Mouse (Mus musculus): ENCODE measurements around the gene Rabgef1. TPM values are rescaled to one million over a fixed set of nuclear protein-coding genes. Genes with fewer than 3 reads are reported as not detected.
A peak's percentile ranks its signal among the peaks of the same experiment; 100 is the strongest.

Rabgef1 gene
- polyA plus RNA-seq, 1 experiment = 16.4 TPM

GRCm38 (mm10) chr5:130257303-130257702, 85.7 kb downstream of the Rabgef1 start:
- 4% methylated on average over 8 of the region's 8 CpGs for WGBS
- TF ChIP-seq CTCF (IDR thresholded peaks at IDR 0.05; ENCODE audit: extremely low read depth, insufficient read depth, insufficient read length, insufficient replicate concordance) (no peak), POLR2A (IDR thresholded peaks at IDR 0.05; ENCODE audit: low read depth, low read length) (no peak)
- Histone ChIP-seq H3K4me3 (ENCODE audit: extremely low read depth, insufficient read depth, insufficient read length) (peak overlapping the region; percentile 86; the same call in 1 of the 2 replicates), H3K36me3 (ENCODE audit: control insufficient read depth, insufficient read depth, low read length) (peaks cover 10% of the 10 kb centered on the region), H3K4me1 (ENCODE audit: control insufficient read depth, insufficient read depth, insufficient read length) (peaks cover 2% of the 10 kb centered on the region; the same call in 1 of the 2 replicates), H3K27ac (ENCODE audit: insufficient read depth, low read length) (no peak overlapping the region), H3K27me3 (ENCODE audit: control insufficient read depth, insufficient read depth, low read length) (no peaks in the 10 kb centered on the region)
- DNase-seq (ENCODE audit: low read depth in 1 of 2, low spot score in 2 of 2) = no peak

DNA sequence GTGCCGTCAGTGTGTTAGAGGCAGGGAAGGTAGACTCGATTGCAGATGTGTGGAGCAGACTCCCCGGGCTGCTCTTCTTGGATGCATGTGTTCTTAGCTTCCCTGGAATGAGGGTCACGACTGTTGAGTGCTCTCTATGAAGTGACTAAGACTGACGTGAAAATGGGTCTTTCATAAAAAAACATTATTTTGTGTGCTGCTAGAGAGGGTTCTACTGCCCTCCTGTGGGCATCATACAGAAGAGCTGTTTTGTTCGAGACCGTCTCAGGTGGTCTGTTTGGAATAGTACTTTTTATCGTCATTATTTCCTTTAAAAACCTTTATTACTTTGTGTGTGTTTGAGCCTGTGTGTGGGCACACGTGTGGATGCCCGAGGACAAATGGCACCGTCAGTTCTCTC, 91.9 kb downstream of the Rabgef1 start:
- H3K27ac ChIP-seq (ENCODE audit: insufficient read depth, low read length) = no peak overlapping the region
- no peak for DNase-seq (ENCODE audit: low read depth in 1 of 2, low spot score in 2 of 2)
- no peak for TF ChIP-seq CTCF (IDR thresholded peaks at IDR 0.05; ENCODE audit: extremely low read depth, insufficient read depth, insufficient read length, insufficient replicate concordance)
- no peak for TF ChIP-seq POLR2A (IDR thresholded peaks at IDR 0.05; ENCODE audit: low read depth, low read length)
- no peak overlapping the region for H3K4me3 ChIP-seq (ENCODE audit: extremely low read depth, insufficient read depth, insufficient read length)
- H3K36me3 ChIP-seq (ENCODE audit: control insufficient read depth, insufficient read depth, low read length) = peaks cover 13% of the 10 kb centered on the region
- WGBS = 79% methylated on average over 11 of the region's 11 CpGs
- no peaks in the 10 kb centered on the region for H3K4me1 ChIP-seq (ENCODE audit: control insufficient read depth, insufficient read depth, insufficient read length)
- H3K27me3 ChIP-seq (ENCODE audit: control insufficient read depth, insufficient read depth, low read length) = no peaks in the 10 kb centered on the region

Other genes starting within 250 kb of the Rabgef1 start
- 7.5 and 8.1 TPM in 2 replicates for gene Vkorc1l1, start 229.8 kb upstream of the Rabgef1 start, polyA plus RNA-seq (2012; rRNA removed)
- 39.9 and 46.2 TPM in 2 replicates for gene Gusb, start 168.7 kb upstream of the Rabgef1 start, polyA plus RNA-seq (2012; rRNA removed)
- 18.0 and 22.4 TPM in 2 replicates for gene Asl, start 142.6 kb upstream of the Rabgef1 start, polyA plus RNA-seq (2012; rRNA removed)
- 7.1 and 9.8 TPM in 2 replicates for gene Crcp, start 142.5 kb upstream of the Rabgef1 start, polyA plus RNA-seq (2012; rRNA removed)
- gene Tpst1, start 98.5 kb upstream of the Rabgef1 start, polyA plus RNA-seq (2012; rRNA removed) = 10.9 and 15.5 TPM in 2 replicates
- 5.2 and 8.9 TPM in 2 replicates for gene Kctd7, start 26.9 kb upstream of the Rabgef1 start, polyA plus RNA-seq (2012; rRNA removed)
- gene Tmem248, start 45.3 kb downstream of the Rabgef1 start, polyA plus RNA-seq (2012; rRNA removed) = 18.6 and 26.9 TPM in 2 replicates
- gene Sbds, start 83.7 kb downstream of the Rabgef1 start, polyA plus RNA-seq (2012; rRNA removed) = 16.9 and 18.7 TPM in 2 replicates
- gene Tyw1, start 83.8 kb downstream of the Rabgef1 start, polyA plus RNA-seq (2012; rRNA removed) = 7.9 and 9.0 TPM in 2 replicates
- gene Caln1, start 197.7 kb downstream of the Rabgef1 start, polyA plus RNA-seq (2012; rRNA removed) = not detected in 2 replicates
- gene A330070K13Rik, start 212.8 kb downstream of the Rabgef1 start, polyA plus RNA-seq (2012; rRNA removed) = not detected in 2 replicates